Mouse (Mus musculus) intestine, embryonic 16.5 days (tissue): ENCODE data around the gene Tmod2. TPM values are rescaled to one million over a fixed set of nuclear protein-coding genes. Genes with fewer than 3 reads are reported as not detected.
"Not testable (repeated sequence)": the region's sequence is repeated elsewhere in the genome, so short reads cannot be mapped to it uniquely, and the experiment has no call there.

Source experiments
- ATAC-seq: fragments of 200-750 bp; cut with Nextera tagmentation; 2 replicates; pipeline ENCODE4 v1.8.0; 2017; ENCODE audit warnings: moderate TSS enrichment, moderate library complexity
- H3K27ac ChIP-seq: fragments of 300-500 bp; sonication (generic); 2 replicates; pipeline ENCODE4 v1.5.1; 2014; ENCODE audit warnings: mild to moderate bottlenecking, low read length
- H3K27me3 ChIP-seq: fragments of 300-500 bp; sonication (generic); replicated peaks from 2 replicates; pipeline ENCODE4 v1.6.1; 2014; ENCODE audit warnings: low read length, control low read depth, mixed read lengths; ENCODE audit not compliant: control insufficient read depth, insufficient read depth
- H3K36me3 ChIP-seq: fragments of 300-500 bp; sonication (generic); 2 replicates; pipeline ENCODE4 v1.6.1; 2014; ENCODE audit warnings: low read length, control low read depth; ENCODE audit not compliant: control insufficient read depth, insufficient read depth
- H3K4me1 ChIP-seq: fragments of 300-500 bp; sonication (generic); 2 replicates; pipeline ENCODE4 v1.6.1; 2014; ENCODE audit warnings: low read length, control low read depth, mixed read lengths; ENCODE audit not compliant: control insufficient read depth, insufficient read depth
- H3K4me2 ChIP-seq: fragments of 300-500 bp; sonication (generic); 2 replicates; pipeline ENCODE4 v1.6.1; 2014; ENCODE audit warnings: low read depth, low read length, control low read depth
- H3K4me3 ChIP-seq: fragments of 300-500 bp; sonication (generic); 2 replicates; pipeline ENCODE4 v1.5.1; 2014; ENCODE audit warnings: mild to moderate bottlenecking, low read length
- H3K9ac ChIP-seq: fragments of 300-500 bp; sonication (generic); 2 replicates; pipeline ENCODE4 v1.6.1; 2014; ENCODE audit warnings: low read depth, low read length
- H3K9me3 ChIP-seq: fragments of 300-500 bp; sonication (generic); 2 replicates; pipeline ENCODE4 v1.6.1; 2016; ENCODE audit warnings: low read length, control low read depth; ENCODE audit not compliant: control insufficient read depth
- WGBS: fragments of 180-500 bp; shearing (Covaris S2); extraction: QIAGEN DNeasy Blood & Tissue Kit; methylation state at CpG from one replicate; pipeline ENCODE4 v1.1.7; 2014; 5-methylcytosine and 5-hydroxymethylcytosine counted together
- polyA plus RNA-seq: library from polyadenylated mRNA; unstranded; fragments of >200 nt; fragmentation: Nextera tagmentation; extraction: Ambion mirVana; gene quantifications from 2 replicates; pipeline ENCODE4 v1.2.1, GENCODE M21; 2015

The Tmod2 gene
- 10.7 and 16.2 TPM in 2 replicates for polyA plus RNA-seq

DNA sequence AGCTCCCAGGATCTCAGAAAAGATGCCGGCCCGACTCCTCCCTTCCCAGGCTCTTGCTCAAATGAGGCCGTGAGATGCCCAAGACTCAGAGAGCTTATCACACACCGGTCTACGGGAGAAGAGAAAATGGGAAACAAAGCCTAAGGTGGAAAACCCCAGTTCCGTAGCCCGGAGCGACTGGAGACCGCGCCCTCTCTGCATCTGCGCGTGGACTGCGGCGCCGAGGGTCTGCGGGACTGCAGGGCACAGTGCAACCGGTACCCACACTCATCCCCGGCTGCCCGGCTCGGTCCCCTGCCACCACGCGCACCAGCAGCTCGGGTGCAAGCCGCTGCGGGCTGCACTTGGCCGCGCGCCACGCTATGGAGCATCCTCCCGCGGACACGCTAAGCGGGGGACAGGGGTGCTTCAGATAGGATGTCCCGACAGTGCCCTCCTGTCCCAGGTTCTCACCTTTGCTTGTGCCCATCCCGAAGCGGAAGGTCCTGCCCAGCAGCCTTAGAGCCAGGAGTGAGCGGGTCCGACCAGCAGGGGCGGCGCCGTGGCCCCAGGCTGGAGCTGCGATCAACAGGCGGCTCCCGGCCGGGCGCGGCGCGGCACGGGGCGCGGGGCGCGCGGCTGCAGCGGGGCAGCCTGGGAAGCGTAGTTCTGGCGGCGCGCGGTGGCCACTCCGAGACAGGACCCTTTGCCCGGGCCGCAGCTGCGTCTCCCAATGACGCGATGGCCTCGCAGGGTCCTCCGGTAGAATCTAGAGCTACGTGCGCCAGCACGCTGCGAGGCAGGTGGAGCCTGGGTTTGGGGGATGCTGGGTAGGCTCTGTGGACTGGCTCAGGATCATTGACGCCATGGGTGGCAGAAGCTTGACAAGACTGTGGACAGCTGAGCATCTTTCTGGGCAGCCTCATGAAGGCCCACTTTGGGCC lies at the start of gene Tmod2:
Gene Tmod2, minus strand, starts transcription at position 755 of the 923 bp plus-strand sequence.
- H3K9me3 ChIP-seq = no peaks in the 10 kb centered on the region
- peak within 1 kb of the TSS; percentile 74 for H3K4me3 ChIP-seq
- no peaks in the 10 kb centered on the region for H3K36me3 ChIP-seq
- peak; percentile 95 for ATAC-seq
- no peak within 1 kb of the TSS for H3K27ac ChIP-seq
- H3K4me2 ChIP-seq = peak within 1 kb of the TSS; percentile 97
- peaks cover 7% of the 10 kb centered on the region; the same call in 1 of the 2 replicates for H3K27me3 ChIP-seq
- under 1% methylated on average over 73 of the region's 74 CpGs for WGBS
- H3K4me1 ChIP-seq = peaks cover 5% of the 10 kb centered on the region; the same call in 1 of the 2 replicates
- peak within 1 kb of the TSS; percentile 60 for H3K9ac ChIP-seq

DNA sequence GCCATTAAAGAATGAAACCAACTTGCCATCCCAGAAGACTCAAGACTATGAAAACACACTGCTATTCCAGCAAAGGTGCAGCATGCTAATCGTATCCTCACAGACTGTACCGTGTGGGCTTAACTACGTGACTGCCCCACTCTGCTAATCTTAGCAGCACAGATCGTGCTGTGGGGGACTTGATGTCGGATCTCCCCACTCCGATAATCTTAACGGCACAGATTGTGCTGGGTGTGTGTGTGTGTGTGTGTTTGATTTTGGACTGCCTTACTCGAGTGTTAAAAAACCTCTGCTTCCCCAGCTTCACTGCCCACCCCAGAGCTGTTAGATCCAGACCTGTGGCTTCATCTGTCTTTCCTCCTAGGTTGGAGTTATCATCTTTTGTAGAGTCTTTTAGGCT lies 49.8 kb upstream of the Tmod2 start:
- no peaks in the 10 kb centered on the region for H3K9me3 ChIP-seq
- no peak overlapping the region for H3K9ac ChIP-seq
- H3K27me3 ChIP-seq = no peaks in the 10 kb centered on the region
- no peaks in the 10 kb centered on the region for H3K36me3 ChIP-seq
- H3K4me3 ChIP-seq = no peak overlapping the region
- no peak overlapping the region for H3K27ac ChIP-seq
- ATAC-seq = no peak
- no peaks in the 10 kb centered on the region for H3K4me1 ChIP-seq
- WGBS = 88% methylated on average over 8 of the region's 8 CpGs
- H3K4me2 ChIP-seq = no peak overlapping the region

DNA sequence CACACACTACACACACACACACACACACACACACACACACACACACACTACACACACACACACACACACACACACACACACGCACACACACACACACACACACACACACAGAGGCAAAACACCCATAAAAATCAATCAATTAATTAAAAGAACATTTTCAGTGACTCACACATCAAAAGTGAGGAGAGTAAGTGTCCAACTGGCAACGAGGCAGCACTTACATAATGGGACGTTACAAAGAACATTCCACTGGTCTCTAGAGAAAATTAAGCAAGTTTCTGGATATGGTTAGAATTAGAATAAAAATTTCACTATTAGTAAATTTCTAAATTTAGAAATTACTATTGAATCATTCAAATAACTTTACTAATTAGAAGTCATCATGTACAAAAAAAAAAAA lies 45.3 kb upstream of the Tmod2 start:
- not testable (repeated sequence) for H3K4me3 ChIP-seq, H3K4me2 ChIP-seq, ATAC-seq, H3K4me1 ChIP-seq, H3K27me3 ChIP-seq, H3K9ac ChIP-seq, H3K9me3 ChIP-seq, H3K27ac ChIP-seq, H3K36me3 ChIP-seq
- 83% methylated on average over 3 of the region's 3 CpGs for WGBS

DNA sequence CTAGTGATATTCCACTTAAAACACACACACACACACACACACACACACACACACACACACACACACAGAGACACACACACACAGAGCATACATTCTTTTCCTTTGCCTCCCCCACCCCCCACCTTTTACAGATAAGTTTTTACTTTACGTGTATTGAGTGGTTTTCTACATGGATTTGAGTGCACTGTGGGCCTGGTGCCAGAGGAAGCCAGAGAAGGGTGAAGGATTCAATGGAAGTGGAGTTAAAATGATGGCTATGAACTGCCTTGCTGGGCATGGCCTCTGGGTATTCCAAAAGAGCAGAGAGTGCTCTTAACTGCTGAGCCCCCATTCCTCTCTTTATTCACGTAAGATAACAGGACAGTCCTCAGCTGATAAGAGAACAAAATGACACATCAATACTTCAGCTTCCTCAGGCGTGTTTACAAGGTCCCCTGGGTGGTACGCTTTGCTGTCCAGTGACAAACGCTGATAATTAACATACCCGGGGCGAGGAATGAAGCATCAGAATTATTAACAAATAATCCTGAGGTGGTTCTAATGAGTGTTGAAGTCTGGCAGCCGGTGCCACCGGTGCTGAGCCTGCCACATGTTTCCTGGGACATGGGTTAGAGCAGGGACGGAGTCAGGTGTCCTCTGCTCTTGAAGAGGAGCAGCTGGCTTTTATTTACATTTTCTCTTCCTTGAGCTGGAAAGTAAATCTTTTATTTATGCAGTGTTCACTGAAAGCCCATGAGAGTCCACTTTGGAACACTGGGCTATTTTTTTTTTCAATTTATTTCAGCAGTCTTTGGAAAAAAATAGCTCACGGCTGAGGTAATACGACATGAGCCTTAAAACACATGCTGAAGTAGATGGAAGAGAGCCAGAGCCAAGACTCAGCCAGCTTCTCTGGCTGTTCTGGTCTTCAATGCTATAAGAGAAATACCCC lies 43.1 kb upstream of the Tmod2 start:
- no peaks in the 10 kb centered on the region for H3K27me3 ChIP-seq

DNA sequence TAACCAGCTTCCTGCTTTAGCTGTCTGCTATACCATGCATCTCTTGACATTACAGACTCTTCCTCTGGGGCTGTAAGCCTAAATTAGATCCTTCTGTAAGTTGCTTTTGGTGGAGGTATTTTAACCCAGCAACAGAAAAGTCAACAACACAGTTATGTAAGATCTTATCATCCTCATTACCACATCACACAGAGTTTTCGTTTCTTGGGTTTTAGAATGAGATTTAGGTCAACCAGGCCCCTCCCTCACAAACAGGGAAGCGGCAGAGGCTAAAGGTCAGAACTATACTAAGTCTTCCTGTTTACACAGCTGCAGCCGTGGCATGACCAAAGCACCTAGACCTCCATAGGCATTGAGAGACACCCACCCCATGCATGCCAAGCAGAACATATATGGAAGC lies 34.3 kb upstream of the Tmod2 start:
- peaks cover 4% of the 10 kb centered on the region; the same call in 1 of the 2 replicates for H3K4me1 ChIP-seq
- no peak overlapping the region for H3K27ac ChIP-seq
- H3K9ac ChIP-seq = no peak overlapping the region
- H3K9me3 ChIP-seq = no peaks in the 10 kb centered on the region
- WGBS = 24% methylated on average over 3 of the region's 3 CpGs
- peak; percentile 65; the same call in 1 of the 2 replicates for ATAC-seq
- no peak overlapping the region for H3K4me3 ChIP-seq
- H3K36me3 ChIP-seq = no peaks in the 10 kb centered on the region
- H3K4me2 ChIP-seq = no peak overlapping the region
- H3K27me3 ChIP-seq = no peaks in the 10 kb centered on the region

More for the DNA sequence above, 43.1 kb upstream of the Tmod2 start:
- no peaks in the 10 kb centered on the region for H3K9me3 ChIP-seq
- no peak overlapping the region for H3K4me2 ChIP-seq
- no peak overlapping the region for H3K4me3 ChIP-seq
- H3K4me1 ChIP-seq = peaks cover 3% of the 10 kb centered on the region; the same call in 1 of the 2 replicates
- WGBS = 25% methylated on average over 12 of the region's 12 CpGs
- peak; percentile 50; the same call in 1 of the 2 replicates for ATAC-seq
- no peaks in the 10 kb centered on the region for H3K36me3 ChIP-seq
- no peak overlapping the region for H3K27ac ChIP-seq
- H3K9ac ChIP-seq = no peak overlapping the region

DNA sequence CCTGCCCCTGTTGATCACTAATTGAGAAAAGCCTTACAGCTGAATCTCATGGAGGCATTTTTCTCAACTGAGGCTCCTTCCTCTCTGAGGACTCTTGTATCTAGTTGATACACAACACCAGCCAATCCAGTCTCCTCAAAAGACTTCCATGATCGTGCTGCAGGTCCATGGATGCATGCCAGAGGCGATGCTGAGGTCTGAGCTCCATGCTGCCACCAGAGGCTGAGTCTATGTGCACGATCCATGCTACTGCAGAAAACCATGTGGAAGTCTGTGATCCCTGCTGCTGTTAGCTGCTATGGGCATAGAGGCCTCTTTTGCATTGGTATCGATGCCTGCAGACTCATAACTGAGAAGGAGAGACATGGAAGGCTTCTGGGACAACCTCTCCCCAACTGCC lies 23.1 kb upstream of the Tmod2 start:
- Histone ChIP-seq H3K27me3 (no peaks in the 10 kb centered on the region), H3K4me1 (0 out of 2 replicates have a peak, but pooled peaks cover 5% of the 10 kb centered on the region), H3K9me3 (no peaks in the 10 kb centered on the region), H3K9ac (no peak overlapping the region), H3K4me3 (no peak overlapping the region), H3K4me2 (no peak overlapping the region), H3K27ac (no peak overlapping the region), H3K36me3 (no peaks in the 10 kb centered on the region; the same call in 1 of the 2 replicates)
- no peak for ATAC-seq
- 86% methylated on average over 4 of the region's 4 CpGs for WGBS

DNA sequence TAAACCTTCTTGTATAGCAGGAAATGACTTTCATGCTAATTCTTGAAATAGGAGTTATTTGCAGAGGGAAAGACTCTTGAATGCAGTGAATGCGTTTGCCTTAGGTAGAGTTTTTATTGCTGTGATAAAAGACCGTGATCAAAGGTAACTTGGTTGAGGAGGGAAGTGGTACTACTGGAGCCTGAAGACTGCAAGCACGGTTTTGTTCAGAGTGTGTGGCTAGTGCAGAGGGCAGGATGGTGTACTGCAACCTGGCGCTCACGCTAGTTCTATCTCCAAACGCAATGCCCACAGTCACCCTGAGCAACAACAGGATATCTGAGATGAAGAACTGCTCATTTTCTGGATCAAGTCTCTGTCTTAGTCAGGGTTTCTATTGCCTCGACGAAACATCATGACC lies 22.5 kb upstream of the Tmod2 start:
- H3K4me3 ChIP-seq = no peak overlapping the region
- H3K9me3 ChIP-seq = no peaks in the 10 kb centered on the region
- H3K9ac ChIP-seq = no peak overlapping the region
- no peaks in the 10 kb centered on the region; the same call in 1 of the 2 replicates for H3K36me3 ChIP-seq
- no peak overlapping the region for H3K27ac ChIP-seq
- 76% methylated on average over 8 of the region's 8 CpGs for WGBS
- H3K4me1 ChIP-seq = 0 out of 2 replicates have a peak, but pooled peaks cover 5% of the 10 kb centered on the region
- ATAC-seq = peak; percentile 76
- no peak overlapping the region for H3K4me2 ChIP-seq
- H3K27me3 ChIP-seq = no peaks in the 10 kb centered on the region

DNA sequence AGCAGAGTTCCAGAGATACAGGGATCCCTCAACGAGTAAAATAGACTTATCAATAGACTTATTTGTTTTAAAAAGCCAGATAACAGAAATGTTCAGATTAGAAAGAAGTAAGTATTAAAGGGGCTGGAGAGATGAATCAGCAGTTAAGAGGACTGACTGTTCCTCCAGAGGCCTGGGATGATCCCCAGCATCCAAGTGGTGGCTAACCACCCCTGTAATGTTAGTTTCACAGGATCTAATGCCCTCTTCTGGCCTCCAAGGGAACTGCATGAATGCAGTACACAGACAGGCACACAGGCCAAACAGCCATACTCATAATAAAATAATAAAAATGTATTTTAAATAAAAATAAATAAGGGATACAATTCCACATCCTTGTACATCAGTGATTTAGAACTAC lies 21.8 kb upstream of the Tmod2 start:
- ATAC-seq = no peak
- Histone ChIP-seq H3K9ac (no peak overlapping the region), H3K4me3 (no peak overlapping the region), H3K9me3 (no peaks in the 10 kb centered on the region), H3K27ac (no peak overlapping the region), H3K4me1 (0 out of 2 replicates have a peak, but pooled peaks cover 5% of the 10 kb centered on the region), H3K27me3 (no peaks in the 10 kb centered on the region), H3K36me3 (no peaks in the 10 kb centered on the region; the same call in 1 of the 2 replicates), H3K4me2 (no peak overlapping the region)
- WGBS = 47% methylated on average over 1 of the region's 1 CpGs

DNA sequence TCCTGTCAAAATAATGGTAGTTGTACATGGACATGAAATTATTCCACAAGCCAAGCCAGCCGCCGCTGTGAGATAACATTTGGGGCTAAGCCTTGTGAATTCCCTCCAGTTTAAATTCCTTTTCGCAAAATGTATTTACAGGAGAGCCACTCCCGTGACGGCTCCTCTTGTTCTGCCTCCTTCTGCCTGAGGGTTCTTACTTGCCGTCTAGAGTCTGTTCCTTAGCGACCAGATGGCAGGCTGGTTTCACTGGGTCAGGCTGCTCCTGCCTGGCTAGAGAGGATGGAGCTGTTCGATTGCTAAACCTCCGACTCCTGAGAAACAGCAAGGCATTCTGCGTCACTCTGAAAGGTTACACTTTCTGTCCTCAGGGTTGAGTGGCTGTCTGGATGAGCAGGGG lies 21.0 kb upstream of the Tmod2 start:
- Histone ChIP-seq H3K4me2 (no peak overlapping the region), H3K27me3 (no peaks in the 10 kb centered on the region), H3K4me3 (no peak overlapping the region), H3K9ac (no peak overlapping the region), H3K4me1 (0 out of 2 replicates have a peak, but pooled peaks cover 5% of the 10 kb centered on the region), H3K9me3 (no peaks in the 10 kb centered on the region), H3K27ac (no peak overlapping the region), H3K36me3 (no peaks in the 10 kb centered on the region; the same call in 1 of the 2 replicates)
- WGBS = 56% methylated on average over 10 of the region's 10 CpGs
- no peak for ATAC-seq
